Mouse (Mus musculus) myocyte (in vitro differentiated cells): ENCODE data around the gene Plekhm1.

Source experiments
- CEBPB ChIP-seq: IDR thresholded peaks from 2 replicates; pipeline ENCODE4 v1.6.1; 2011; ENCODE audit warnings: mild to moderate bottlenecking, moderate library complexity; ENCODE audit not compliant: poor library complexity, insufficient read depth, severe bottlenecking
- E2F4 ChIP-seq: IDR thresholded peaks from one replicate; pipeline ENCODE4 v1.6.1; 2011; ENCODE audit warnings: mild to moderate bottlenecking, control low read depth, moderate library complexity; ENCODE audit not compliant: insufficient read depth
- MAX ChIP-seq: IDR thresholded peaks from one replicate; pipeline ENCODE4 v1.6.1; 2011; ENCODE audit warnings: low read depth, mild to moderate bottlenecking, control low read depth
- MYOD1 ChIP-seq, 3 experiments: IDR thresholded peaks; one replicate each; pipeline ENCODE4 v1.6.1; 2011; ENCODE audit warnings: control low read depth in 2 of 3, low read depth in 2 of 3, mild to moderate bottlenecking in 2 of 3, moderate library complexity in 1 of 3; ENCODE audit not compliant: insufficient read length in 2 of 3, control insufficient read depth in 1 of 3
- MYOG ChIP-seq, 3 experiments: IDR thresholded peaks; one replicate each; pipeline ENCODE4 v1.6.1; 2011; ENCODE audit warnings: control low read depth in 2 of 3, low read depth in 2 of 3, mild to moderate bottlenecking in 2 of 3; ENCODE audit not compliant: insufficient read length in 2 of 3, control insufficient read depth in 1 of 3, insufficient read depth in 1 of 3
- POLR2A ChIP-seq: IDR thresholded peaks from one replicate; pipeline ENCODE4 v1.6.1; 2011; ENCODE audit warnings: low read depth, mild to moderate bottlenecking, control low read depth, moderate library complexity; ENCODE audit not compliant: insufficient read length
- POLR2AphosphoS2 ChIP-seq: IDR thresholded peaks from one replicate; pipeline ENCODE4 v1.6.1; 2011; ENCODE audit warnings: low read depth, control low read depth; ENCODE audit not compliant: insufficient read length
- REST ChIP-seq: IDR thresholded peaks from one replicate; pipeline ENCODE4 v1.6.1; 2011; ENCODE audit warnings: mild to moderate bottlenecking, control low read depth, moderate library complexity; ENCODE audit not compliant: insufficient read depth, insufficient read length
- USF1 ChIP-seq: IDR thresholded peaks from one replicate; pipeline ENCODE4 v1.6.1; 2011; ENCODE audit warnings: low read depth, mild to moderate bottlenecking, control low read depth, moderate library complexity

GRCm38 (mm10) chr11:103380460-103380859, 32.0 kb downstream of the Plekhm1 start:
- TF ChIP-seq MYOD1 (IDR thresholded peaks at IDR 0.05; ENCODE audit: control insufficient read depth in 1 of 3, insufficient read length in 2 of 3, low read depth in 2 of 3) (no peak), REST (no peak), MAX (no peak), E2F4 (no peak), CEBPB (no peak), POLR2A (no peak), POLR2AphosphoS2 (no peak), USF1 (no peak), MYOG (IDR thresholded peaks at IDR 0.05; ENCODE audit: control insufficient read depth in 1 of 3, insufficient read depth in 1 of 3, insufficient read length in 2 of 3, low read depth in 2 of 3) (no peak)
